Mouse (Mus musculus) kidney, adult 2 months (tissue): ENCODE measurements at regions not wholly inside any gene's neighbourhood (a gene's known extent, or its start where the extent isn't known, plus 50 kb on each side); places are given as distances from the start of the nearest gene placed in this dataset.

ENCODE experiments used
- CTCF ChIP-seq: fragments of 200-500 bp; conservative IDR thresholded peaks from 2 replicates; pipeline ENCODE4 v1.5.1; 2011; ENCODE audit warnings: low read depth, mild to moderate bottlenecking, control low read depth, low read length, moderate library complexity, mixed read lengths; ENCODE audit not compliant: insufficient read depth, insufficient read length
- POLR2A ChIP-seq: fragments of 200-500 bp; IDR thresholded peaks from one replicate; pipeline ENCODE4 v1.6.1; 2011; ENCODE audit warnings: low read depth, low read length, control low read depth

DNA sequence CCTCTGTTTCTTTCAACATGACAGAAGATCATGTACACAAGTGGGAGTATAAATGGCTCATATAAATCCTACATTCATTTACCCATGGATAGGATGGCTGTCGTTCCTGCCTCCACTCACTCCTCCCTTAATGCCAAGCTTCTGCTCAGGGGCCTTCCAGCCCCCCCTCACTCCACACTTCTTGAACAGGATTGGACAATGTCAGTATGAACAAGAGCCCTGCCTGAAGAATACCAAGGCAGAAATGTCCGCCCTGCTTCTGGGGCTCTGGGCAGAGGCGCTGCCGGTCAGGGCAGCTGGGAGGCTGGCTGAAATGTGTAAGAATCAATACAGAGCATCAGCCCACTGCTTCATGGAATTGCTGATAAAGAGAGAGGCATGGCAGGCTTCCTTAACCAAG lies 269.0 kb upstream of the Onecut1 start:
- TF ChIP-seq CTCF (no peak), POLR2A (no peak)
